Mouse (Mus musculus): ENCODE measurements around the gene Sppl2b.

DNA sequence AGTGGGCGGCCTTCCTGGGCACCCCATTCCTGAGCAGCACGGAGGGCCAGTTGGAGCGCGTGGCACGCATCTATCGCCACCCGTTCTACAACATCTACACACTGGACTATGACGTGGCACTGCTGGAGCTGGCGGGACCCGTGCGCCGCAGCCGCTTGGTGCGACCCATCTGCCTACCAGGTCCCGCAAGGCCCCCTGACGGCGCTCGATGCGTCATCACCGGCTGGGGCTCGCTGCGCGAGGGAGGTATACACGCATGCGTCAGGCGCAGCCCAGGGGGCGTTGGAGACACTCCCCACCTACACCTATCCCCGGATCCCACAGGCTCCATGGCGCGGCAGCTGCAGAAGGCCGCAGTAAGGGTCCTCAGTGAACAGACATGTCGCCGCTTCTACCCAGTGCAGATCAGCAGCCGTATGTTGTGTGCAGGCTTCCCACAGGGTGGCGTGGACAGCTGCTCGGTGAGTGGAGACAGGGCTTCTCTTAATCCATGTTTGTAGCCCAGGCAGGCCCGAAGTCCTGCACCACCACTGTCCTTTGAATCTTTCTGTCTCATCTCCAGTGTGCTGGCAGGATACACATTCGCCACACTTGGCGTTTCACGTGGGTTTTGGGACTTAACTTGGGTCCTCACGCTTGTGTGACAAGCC is 42.9 kb downstream of the Sppl2b start:
- TF ChIP-seq CTCF (IDR thresholded peaks at IDR 0.05; ENCODE audit: borderline replicate concordance, insufficient read depth, low read depth, low read length), result no peak
- TF ChIP-seq POLR2A (IDR thresholded peaks at IDR 0.05; ENCODE audit: borderline replicate concordance, insufficient read depth, low read length), result no peak

Measured in cerebellum, adult 2 months (tissue).